Mouse (Mus musculus) cerebellum, adult 2 months (tissue): ENCODE results near the gene Tex44.

Source experiments
- CTCF ChIP-seq: fragments of 200-500 bp; IDR thresholded peaks from 2 replicates; pipeline ENCODE4 v1.5.1; 2011; ENCODE audit warnings: low read depth, mild to moderate bottlenecking, control low read depth, low read length, moderate library complexity, borderline replicate concordance; ENCODE audit not compliant: insufficient read depth
- POLR2A ChIP-seq: fragments of 200-500 bp; IDR thresholded peaks from 2 replicates; pipeline ENCODE4 v1.6.1; 2011; ENCODE audit warnings: low read length, control low read depth, borderline replicate concordance; ENCODE audit not compliant: insufficient read depth

DNA sequence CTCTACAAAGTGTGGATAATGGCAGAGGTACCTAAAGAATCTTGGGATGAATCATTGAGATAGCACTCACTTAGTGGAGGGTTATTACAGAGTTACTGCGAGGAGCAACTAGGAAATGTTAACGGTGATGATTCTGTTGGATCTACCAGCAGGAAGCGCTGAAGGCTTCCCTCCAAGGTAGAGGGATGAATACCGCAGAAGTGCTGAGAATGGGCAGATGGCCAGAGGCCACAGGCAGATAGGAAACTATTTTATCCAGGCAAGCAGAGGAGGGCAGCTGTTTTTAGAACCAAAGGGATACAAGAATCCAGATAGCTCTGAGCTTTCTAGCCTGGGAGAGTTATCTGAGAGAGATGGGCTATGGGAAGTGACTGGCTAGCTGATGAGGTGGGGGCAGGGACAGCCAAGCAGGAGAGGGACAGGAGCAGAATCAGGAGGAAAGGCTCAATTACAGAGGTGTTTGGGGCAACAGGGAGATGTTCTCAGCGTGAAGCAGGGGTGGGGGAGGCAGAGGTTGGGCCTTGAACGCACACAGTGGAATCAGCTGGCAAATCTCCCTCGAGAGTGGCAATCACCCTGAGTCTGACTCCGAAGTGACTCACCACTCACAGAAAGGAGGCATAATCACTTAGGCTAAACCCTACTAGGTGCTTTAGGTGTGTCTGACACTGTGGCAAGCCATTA lies 13.5 kb downstream of the Tex44 start:
- TF ChIP-seq POLR2A = no peak
- no peak for TF ChIP-seq CTCF
